Mouse (Mus musculus) liver, adult (tissue): ENCODE data around the gene Htr6.

ENCODE experiments used
- GATA4 ChIP-seq: IDR thresholded peaks from 2 replicates; pipeline ENCODE4 v1.6.1; 2014; ENCODE audit warnings: mild to moderate bottlenecking, low read length; ENCODE audit not compliant: insufficient replicate concordance

Htr6 gene

DNA sequence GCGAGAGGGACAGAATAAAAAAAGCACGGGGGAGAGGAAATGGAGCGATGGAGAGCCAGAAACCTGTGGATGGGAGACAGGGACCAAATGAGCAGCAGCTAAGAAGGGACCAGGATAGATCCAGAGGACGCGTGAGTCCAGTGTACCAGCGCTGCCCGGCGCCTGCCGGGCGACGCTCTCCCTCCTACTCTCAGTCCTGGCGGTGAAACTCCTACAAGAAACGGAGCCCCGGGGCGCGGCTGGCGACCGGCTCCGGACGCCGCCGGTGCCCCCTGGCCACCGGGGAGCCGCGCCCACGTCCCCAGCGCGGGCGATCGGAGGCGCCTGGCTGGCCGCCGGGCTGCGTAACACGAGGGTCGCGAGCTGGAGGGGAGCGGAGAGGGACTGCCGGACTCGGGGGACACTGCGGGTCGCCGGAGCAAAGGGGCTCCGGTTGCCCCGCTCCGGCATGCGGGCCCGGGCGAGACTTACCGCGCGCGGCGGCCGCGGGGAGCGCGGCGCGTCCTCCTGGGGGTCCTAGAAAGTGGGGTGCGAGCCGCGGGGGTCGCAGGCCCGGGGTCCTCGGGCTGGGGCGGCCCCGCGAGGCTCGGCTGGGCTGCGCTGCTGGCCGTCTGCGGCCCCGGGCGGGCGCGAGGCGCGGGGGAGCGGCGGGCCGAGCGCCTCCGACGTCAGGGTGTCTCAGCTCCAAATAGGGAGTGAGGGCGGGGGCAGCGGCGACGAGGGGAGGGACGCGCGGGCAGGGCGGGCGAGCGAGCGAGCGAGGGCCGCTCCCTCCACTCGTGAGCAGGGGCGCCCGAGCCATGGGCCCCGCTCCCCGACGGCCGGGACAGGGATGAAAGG, 17.2 kb upstream of the Htr6 start, which contains the start of gene Nbl1:
TSS of gene Nbl1 (minus strand) at position 638 of the 840 bp plus-strand sequence.
- TF ChIP-seq GATA4 = no peak

DNA sequence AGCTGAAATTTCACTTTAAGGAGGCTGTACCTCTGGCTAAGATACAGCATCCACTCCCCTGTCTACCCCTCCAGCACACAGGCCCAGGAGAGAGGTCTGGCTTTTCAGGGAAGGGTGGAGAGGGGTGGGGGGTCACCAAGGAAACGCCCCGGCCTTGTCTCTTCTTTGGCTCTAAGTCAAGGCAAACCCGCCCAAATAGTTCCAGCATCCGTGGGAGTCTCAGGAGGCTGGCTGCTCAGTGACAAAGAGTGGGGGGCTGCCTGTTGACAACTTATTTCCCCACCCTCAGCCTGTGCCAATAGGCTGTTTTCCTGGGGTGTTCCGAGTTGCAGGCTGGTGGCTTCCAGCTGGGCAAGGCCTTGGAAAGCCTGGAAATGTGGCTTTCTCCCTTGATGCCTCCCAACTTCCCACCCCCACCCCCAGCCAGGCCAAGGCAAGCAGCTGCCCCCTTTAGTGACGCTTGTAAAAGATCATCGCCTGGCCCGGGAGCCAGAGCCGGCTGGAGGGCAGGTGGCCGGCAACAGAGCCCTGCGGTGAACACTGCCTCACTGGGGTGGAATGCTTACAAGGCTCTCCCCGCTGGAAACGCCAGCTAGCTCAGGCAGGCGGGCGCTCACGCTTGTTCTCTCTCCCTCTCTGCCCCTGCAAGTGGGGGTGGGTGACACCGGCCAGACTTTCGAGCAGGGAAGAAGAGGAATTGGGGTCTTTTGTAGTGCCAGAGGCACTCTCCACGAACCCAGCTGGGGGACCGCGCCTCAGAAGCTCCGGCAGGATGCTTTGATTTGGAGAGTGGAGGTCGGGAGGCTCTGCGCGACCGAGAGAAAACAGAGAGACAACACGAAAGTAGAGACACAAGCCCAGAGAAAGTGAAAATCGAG, 16.3 kb upstream of the Htr6 start:
- no peak for TF ChIP-seq GATA4

DNA sequence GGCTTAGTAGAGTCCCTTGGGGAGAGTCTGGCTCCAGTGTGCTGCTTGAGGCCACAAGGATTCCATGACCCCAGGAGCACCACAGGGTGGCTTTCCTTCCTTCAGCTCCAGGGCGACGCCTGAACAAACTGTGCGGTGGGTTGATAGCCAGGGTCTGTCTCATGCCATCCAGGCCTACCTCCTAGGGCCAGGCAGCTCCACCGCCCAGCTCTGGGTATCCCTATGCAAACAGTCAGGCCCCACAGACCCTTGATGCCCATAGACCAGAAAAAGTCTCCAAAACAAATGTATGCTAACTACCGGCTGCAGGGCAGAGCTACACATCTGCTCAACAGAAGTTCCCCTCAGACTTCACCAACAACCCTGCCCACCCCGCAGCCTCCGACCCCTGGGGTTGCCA, 15.7 kb upstream of the Htr6 start:
- no peak for TF ChIP-seq GATA4

DNA sequence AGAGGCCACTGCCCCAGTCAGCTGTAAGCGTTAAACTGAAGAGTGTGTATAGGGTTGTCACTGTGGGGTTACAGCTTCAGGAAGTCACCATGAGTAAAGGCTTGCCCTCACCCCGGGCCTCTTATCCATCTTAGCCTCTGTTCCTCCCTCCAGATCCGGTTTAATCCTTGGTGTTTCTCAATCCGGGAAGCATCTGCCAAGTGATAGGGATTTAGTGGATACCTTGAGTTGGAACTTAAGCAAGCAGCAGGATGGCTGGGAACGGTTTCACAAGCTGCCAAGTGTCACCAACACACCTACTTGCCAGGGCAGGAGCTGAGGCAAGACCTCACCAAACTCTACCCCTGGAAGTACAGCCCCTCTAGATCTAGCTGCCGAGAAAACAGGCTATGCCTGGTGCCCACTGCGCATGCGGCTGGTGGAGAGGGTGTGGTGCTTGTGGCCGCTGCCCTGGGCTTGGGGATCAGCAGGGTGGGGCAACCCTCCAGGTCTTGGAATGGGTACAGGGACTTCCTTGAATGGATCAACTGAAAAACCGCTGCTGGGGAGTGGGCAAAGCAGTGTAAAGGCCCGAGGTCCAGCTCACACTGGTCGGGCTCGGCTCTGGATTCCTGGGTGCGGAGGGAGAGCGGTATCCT, 15.1 kb upstream of the Htr6 start:
- no peak for TF ChIP-seq GATA4

DNA sequence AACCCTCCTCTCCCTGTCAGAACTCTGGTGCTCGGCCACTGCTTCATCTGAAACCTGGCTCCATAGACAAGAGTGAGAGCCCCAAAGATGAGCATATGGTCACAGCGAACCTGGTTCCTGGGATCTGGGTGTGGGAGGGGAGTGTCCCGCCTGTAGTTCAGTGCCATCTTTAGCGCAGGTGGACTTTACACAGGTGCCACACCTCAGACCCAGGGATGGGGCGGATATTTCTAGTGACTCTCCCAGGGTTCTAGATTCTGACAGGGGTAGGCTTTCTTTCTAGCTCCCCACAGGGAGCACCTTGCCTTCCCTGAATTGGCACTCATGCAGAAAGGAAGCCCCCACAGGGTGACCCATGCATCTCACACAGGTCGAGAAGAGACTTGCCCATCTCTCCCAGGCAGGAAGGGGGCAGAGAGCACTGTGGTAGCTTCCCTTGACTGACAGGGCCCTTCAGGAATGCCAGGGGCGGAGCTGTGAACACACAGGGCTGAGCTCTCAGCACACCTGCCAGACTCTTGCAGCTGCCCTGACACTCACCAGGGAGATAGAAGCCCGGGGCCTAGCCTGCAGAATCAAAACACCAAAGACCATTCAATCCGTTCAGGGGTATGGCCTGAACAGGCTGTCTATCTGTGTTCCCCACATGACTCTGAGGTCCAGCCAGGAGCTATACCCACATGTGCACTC, 13.8 kb upstream of the Htr6 start:
- no peak for TF ChIP-seq GATA4

DNA sequence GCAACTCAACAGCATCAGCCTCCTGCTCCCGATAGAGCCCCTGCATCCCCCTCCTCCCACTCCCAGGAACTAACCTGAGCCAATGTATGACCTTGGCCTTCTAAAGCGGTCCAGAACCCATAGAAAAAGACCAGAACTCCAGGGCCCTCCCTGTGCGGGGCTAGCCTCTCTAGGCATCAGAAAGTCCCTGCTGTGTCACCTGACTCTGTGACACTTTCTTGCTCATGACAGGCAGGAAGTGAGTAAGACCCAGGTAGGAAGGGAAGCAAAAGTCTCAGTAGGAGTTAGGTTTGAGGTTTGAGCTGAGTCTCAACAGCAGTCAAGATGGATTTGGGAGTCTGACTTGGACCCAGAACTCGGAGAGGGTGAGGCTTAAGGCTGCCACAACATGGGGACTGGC, 11.6 kb upstream of the Htr6 start:
- no peak for TF ChIP-seq GATA4

DNA sequence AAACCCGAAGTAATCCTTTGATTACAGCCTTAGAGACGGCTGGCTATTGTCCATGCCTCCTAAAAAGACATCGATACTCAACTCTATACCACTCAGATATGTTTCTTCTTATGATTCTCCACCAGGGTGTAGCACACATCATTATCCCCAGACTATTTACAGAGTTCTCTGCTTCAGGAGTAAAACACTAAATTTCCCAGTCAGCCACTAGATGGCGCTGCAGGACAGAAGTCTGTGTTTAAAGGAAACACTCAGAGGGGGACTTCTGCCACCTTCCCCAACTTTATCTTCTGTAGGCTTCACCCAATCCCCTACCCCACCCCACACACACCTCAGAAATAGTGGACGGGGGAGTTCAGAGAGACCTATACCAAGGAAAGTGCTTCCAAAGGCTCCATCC, 10.7 kb upstream of the Htr6 start:
- no peak for TF ChIP-seq GATA4

DNA sequence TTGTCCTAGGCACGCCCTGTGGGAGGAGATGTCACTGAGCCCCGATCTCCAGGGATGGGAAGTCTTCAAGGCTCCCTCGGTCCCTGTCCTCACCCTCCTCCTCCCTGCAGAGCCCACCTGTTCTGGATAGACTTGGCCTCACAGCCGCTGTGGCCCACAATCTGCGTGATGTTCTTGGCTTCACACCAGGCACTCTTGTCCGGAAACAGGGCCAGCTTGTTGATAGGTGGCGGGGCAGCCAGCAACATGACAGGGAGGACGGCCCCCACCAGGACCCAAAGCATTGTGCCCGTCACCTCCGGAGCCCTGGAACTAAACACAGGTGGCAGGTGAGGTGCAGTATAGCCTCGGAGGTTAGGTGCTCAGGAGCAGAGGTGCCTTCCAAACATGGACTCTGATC, 10.0 kb upstream of the Htr6 start:
- TF ChIP-seq GATA4 = no peak

DNA sequence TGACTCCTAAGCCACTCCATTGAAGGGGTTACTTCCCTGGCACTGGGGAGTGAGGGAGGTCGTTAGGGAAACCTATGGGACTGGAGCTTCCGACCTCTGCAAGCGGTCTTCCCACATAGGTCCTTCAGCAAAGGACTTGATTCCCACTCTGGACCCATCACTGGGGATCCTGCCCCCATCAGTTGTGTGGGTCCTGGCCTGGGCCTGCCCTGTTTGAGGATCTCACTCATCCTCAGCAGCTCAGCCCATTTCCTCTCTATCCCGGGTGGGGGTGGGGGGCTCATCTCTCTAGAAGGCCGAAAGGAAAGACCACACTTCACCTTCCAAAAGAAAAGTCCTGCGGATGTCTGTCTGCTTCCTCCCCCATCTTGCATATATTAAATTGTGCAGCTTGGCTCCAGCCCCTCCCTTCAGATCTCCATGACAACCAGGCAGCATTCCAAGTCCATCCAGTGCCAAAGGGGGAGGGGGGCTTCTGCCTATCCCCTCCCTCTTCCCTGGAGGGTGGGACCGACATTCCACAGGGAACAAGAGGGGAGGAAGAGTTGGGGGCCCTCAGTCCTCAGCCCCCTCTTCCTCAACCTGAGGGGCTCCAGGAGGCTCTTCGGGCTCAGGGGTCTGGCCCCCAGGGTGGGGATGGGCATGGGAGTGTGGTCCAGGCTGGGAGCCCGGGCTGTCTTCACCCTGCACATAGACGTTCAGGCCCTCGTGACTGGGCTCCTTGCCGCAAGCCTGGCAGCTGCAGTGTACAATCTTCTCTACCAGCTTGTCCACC, 7.6 kb upstream of the Htr6 start:
- TF ChIP-seq GATA4 = no peak

DNA sequence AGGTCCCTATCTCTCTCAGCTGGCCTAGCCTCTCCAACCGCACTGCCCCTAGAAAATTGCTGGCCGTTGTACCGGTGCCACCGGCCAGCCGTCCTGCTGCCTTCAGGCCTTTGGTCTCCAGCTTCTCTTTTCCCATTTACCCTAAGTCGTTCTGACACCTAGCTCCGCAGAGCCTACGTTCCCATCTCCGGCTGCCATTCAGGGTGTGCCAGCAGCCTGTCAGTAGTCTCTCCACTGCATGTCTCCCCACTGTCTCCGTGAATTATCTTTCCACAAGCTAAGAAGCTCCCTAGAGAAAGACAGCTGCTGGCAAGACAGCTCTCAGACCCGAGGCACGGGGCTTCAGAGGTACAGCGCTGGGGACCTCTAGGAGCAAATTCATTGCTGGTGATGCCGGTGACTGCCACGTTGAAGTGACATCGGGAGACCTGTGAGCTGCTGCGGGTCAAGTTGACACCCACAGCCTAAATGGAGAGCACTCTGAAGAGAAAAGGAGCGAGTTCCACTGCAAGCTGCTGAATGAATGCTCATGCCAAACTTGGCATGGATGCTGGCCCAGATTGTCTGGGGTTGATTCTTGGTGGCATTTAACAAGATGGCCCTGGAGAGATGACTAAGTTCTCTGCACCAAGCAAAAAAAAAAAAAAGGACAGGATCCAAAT, 6.0 kb upstream of the Htr6 start:
- no peak for TF ChIP-seq GATA4

DNA sequence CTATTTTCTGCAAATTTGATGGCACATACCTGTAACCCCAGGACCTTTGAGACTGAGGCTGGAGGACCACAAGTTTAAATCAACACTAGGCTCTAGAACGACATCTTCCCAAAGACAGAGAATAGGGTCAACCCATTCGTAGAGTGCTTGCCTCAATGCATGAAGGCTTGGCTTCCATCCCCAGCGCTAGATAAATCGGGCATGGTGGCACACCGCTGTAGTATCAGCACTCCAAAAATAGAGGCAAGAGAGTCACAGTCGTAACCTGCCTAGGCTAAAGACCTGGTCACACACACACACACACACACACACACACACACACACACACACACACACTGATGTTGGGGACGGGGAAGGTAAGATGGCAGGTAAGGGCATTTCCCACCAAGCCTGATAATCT, 4.9 kb upstream of the Htr6 start:
- TF ChIP-seq GATA4 = no peak

DNA sequence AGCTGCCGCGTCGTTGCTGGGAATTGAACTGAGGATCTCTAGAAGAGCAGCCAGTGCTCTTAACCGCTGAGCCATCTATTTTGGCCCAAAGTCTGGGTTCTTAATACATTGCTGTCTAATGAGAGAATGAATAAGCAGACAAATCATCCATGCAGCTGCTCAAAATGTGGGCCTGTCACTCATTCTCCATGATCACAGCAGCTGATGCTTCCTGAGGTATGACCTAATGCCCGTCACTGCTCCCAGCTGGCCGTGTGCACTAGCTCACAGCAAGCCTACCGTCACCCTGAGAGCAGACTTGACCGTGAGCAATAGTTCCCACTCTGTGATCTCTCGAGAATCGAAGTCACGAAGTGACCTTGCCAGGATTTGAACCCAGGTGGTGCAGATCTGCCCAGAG, 4.1 kb upstream of the Htr6 start:
- TF ChIP-seq GATA4 = no peak

DNA sequence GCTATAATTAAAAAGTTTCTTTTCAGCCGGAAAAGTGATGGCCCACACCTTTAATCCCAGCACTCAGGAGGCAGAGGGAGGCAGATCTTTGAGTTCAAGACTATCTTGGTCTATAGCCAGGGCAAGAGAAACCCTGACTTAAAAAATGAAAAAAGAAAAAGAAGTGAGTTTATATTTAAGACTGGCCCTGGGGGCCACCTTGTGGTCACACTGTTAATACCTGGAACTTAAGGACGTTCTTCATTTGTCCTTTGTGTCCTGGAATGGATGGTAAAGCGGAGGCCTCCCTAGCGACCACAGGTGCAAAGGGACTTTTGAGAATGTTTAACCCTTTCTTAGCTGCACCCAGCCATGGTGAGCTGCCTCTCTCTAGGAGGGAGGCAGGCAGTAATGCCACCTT, 3.4 kb upstream of the Htr6 start:
- TF ChIP-seq GATA4 = no peak

DNA sequence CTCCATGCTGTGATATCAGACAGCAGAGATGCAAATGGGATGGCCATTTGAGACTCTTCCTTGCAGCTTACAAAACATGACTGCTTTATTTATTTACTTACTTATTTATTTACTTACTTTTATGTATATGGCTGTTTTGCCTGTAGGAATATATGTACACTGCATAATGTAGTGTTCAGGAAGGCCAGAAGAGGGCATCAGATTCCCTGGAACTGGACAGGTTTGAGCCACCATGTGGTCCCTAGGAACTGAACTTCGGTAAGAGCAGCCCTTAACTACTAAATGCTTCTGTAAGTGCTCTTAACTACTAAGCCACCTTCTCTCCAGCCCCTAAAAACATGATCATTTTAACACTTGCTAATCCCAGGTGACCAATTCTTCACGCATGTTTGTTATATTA, 2.9 kb upstream of the Htr6 start:
- TF ChIP-seq GATA4 = no peak
